Mouse (Mus musculus) layer of hippocampus, adult 18-20 months (tissue): ENCODE results near the gene Fgr. TPM values are rescaled to one million over a fixed set of nuclear protein-coding genes. Genes with fewer than 3 reads are reported as not detected.

Experiments
- DNase-seq, 2 experiments: peaks; one replicate each; pipeline ENCODE4 v3.0.0; 2022; ENCODE audit warnings: low spot score in 2 of 2
- total RNA-seq, 2 experiments: library from RNA; stranded (reverse); gene quantifications; 2 replicates each; pipeline ENCODE4 v1.2.3; 2021

Gene Fgr
- total RNA-seq, 2 experiments from 2014 or later: 0.13 to 0.35 TPM

GRCm38 (mm10) chr4:133050196-133050836 lies 76.4 kb downstream of the Fgr start:
- no peak for DNase-seq

GRCm38 (mm10) chr4:133050837-133051549 lies 77.1 kb downstream of the Fgr start:
- DNase-seq: no peak

GRCm38 (mm10) chr4:133051550-133051865 lies 77.6 kb downstream of the Fgr start:
- no peak for DNase-seq

Other genes starting within 250 kb of the Fgr start
- 1 to 10 TPM; 4.0 to 5.2 TPM for gene Xkr8, start 241.5 kb upstream of the Fgr start, total RNA-seq
- gene Smpdl3b, start 216.8 kb upstream of the Fgr start, total RNA-seq: 1 to 10 TPM; 3.6 to 4.8 TPM
- 10 to 100 TPM; 14.4 to 16.4 TPM for gene Rpa2, start 205.8 kb upstream of the Fgr start, total RNA-seq
- gene Themis2, start 177.7 kb upstream of the Fgr start, total RNA-seq: 1 to 10 TPM in 1 of 2 experiments, under 1 TPM in 1; 0.43 to 1.1 TPM
- gene Ppp1r8, start 130.9 kb upstream of the Fgr start, total RNA-seq: 10 to 100 TPM; 42.8 to 43.7 TPM
- 100 to 1,000 TPM; 109 to 111 TPM for gene Stx12, start 89.6 kb upstream of the Fgr start, total RNA-seq
- gene Fam76a, start 51.5 kb upstream of the Fgr start, total RNA-seq: 10 to 100 TPM; 53.1 to 60.5 TPM
- gene Ahdc1, start 37.2 kb downstream of the Fgr start, total RNA-seq: 100 to 1,000 TPM; 114 to 116 TPM
- 10 to 100 TPM; 27.4 to 32.6 TPM for gene Wasf2, start 156.4 kb downstream of the Fgr start, total RNA-seq
- 1 to 10 TPM; 3.0 to 3.4 TPM for gene Cd164l2, start 238.0 kb downstream of the Fgr start, total RNA-seq
- gene Gpr3, start 238.4 kb downstream of the Fgr start, total RNA-seq: 1 to 10 TPM; 7.3 to 7.6 TPM